Mouse (Mus musculus): ENCODE results near the gene Mfsd14a.

DNA sequence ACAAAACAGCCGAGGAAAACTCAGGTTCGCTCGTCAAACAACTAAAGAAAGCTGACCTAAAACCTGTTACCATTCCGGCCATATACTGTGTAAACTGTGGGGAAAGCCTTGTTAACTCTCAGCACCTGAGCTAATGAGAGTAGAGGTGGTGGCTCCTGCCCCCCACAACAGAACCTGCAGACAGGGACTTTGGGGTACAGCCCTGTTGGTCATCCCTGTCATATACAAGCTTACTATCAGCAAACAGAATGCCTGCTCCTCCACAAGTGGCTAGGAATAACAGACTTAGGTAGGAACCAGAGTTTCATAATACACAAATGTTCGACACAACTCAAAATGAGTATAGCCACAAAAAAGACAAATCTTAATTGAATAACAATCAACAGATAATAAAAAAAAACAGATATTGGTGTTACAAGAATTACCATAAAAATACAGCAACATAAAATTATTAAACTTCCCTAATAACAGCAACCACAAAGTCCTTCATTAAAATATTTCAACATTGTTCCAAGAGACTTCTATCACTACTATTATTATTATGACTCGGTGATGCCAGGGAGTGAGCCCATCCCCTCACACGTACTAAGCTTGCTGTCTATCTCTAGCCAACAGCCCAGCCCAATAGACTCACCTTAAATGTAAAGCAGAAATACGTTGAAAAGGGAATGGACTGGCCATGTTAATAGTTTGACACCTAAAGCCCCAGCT is 32.6 kb upstream of the Mfsd14a start:
- TF ChIP-seq CTCF (IDR thresholded peaks at IDR 0.05; ENCODE audit: control insufficient read depth, insufficient read depth, insufficient read length) (no peak), MAX (IDR thresholded peaks at IDR 0.05) (no peak), MYOD1 (IDR thresholded peaks at IDR 0.05; ENCODE audit: control insufficient read depth, insufficient read length, low read depth) (no peak), USF1 (IDR thresholded peaks at IDR 0.05; ENCODE audit: low read depth) (no peak)
